Mouse (Mus musculus) heart, embryonic 12.5 days (tissue): ENCODE measurements around the gene Rnft1. TPM values are rescaled to one million over a fixed set of nuclear protein-coding genes. Genes with fewer than 3 reads are reported as not detected.
"Not testable (repeated sequence)": the region's sequence is repeated elsewhere in the genome, so short reads cannot be mapped to it uniquely, and the experiment has no call there.

Experiments
- ATAC-seq: fragments of 200-750 bp; cut with Nextera tagmentation; 2 replicates; pipeline ENCODE4 v1.8.0; 2017; ENCODE audit warnings: moderate TSS enrichment, moderate library complexity; ENCODE audit not compliant: insufficient number of reproducible peaks, low FRiP score
- H3K27ac ChIP-seq: fragments of 300-500 bp; sonication (generic); 2 replicates; pipeline ENCODE4 v1.5.1; 2016; ENCODE audit warnings: mild to moderate bottlenecking, moderate library complexity; ENCODE audit not compliant: poor library complexity, severe bottlenecking
- H3K27me3 ChIP-seq: fragments of 300-500 bp; sonication (generic); replicated peaks from 2 replicates; pipeline ENCODE4 v1.6.1; 2016; ENCODE audit warnings: mild to moderate bottlenecking, moderate library complexity
- H3K36me3 ChIP-seq: fragments of 300-500 bp; sonication (generic); 2 replicates; pipeline ENCODE4 v1.6.1; 2016; ENCODE audit warnings: mild to moderate bottlenecking, moderate library complexity
- H3K4me1 ChIP-seq: fragments of 300-500 bp; sonication (generic); replicated peaks from 2 replicates; pipeline ENCODE4 v1.6.1; 2016; ENCODE audit warnings: mild to moderate bottlenecking
- H3K4me2 ChIP-seq: fragments of 300-500 bp; sonication (generic); 2 replicates; pipeline ENCODE4 v1.6.1; 2016; ENCODE audit warnings: mild to moderate bottlenecking, moderate library complexity
- H3K4me3 ChIP-seq: fragments of 300-500 bp; sonication (generic); 2 replicates; pipeline ENCODE4 v1.5.1; 2016; ENCODE audit warnings: mild to moderate bottlenecking
- H3K9ac ChIP-seq: fragments of 300-500 bp; sonication (generic); 2 replicates; pipeline ENCODE4 v1.6.1; 2016; ENCODE audit warnings: mild to moderate bottlenecking, moderate library complexity
- H3K9me3 ChIP-seq: fragments of 300-500 bp; sonication (generic); replicated peaks from 2 replicates; pipeline ENCODE4 v1.6.1; 2016; ENCODE audit warnings: mild to moderate bottlenecking, moderate library complexity
- WGBS: fragments of 180-500 bp; shearing (Covaris S2); methylation state at CpG from one replicate; pipeline ENCODE4 v1.1.7; 2016; 5-methylcytosine and 5-hydroxymethylcytosine counted together
- polyA plus RNA-seq: library from polyadenylated mRNA; unstranded; fragments of >200 nt; fragmentation: Nextera tagmentation; extraction: Ambion mirVana; gene quantifications from 2 replicates; pipeline ENCODE4 v1.2.1, GENCODE M21; 2016

Rnft1 gene
- polyA plus RNA-seq, 1 experiment from 2014 or later, result 45.3 TPM

DNA sequence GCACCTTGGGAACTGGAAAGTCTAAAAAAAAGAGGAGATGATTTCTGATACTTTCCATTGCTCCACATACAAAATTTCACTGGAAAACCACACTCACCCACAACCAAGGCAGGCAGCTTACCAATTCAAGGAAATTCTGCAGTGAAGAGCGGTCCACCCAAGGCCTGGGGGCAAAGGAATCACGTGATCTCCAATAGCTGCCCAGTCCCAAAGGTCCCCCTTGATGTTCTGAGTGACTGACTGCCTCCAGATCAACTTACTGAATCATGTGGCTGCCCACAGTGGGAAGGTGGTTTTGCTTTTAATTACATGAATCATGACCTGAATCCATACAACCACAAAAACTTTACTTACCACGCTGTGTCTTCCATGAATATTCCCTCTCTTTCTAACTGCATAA is 32.8 kb downstream of the Rnft1 start:
- no peak overlapping the region for H3K27ac ChIP-seq
- H3K9me3 ChIP-seq, result peaks cover 3% of the 10 kb centered on the region; the same call in 1 of the 2 replicates
- no peak overlapping the region for H3K9ac ChIP-seq
- no peak overlapping the region for H3K4me3 ChIP-seq
- ATAC-seq, result no peak
- no peaks in the 10 kb centered on the region for H3K4me1 ChIP-seq
- peaks cover 65% of the 10 kb centered on the region for H3K36me3 ChIP-seq
- H3K27me3 ChIP-seq, result no peaks in the 10 kb centered on the region
- no peak overlapping the region for H3K4me2 ChIP-seq
- WGBS, result 94% methylated on average over 3 of the region's 3 CpGs

DNA sequence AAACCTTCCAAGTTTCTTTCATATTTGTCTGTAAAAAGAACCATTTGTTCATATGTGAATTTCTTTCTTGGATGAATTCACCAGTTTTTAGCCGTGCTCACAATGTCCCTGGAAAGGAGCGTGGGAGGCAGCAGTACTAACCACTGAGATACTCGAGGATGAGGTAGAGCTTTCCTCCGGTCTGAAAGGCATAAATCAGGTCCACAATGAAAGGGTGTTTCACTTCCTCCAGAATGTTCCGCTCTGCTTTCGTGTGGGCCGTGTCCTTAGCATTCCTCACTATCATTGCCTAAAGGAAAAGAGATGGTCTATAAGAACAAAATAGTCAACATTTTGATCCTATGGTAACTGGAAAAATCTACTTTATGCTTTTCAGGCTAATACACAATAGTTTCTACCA is 35.3 kb downstream of the Rnft1 start:
- Histone ChIP-seq H3K9me3 (peaks cover 3% of the 10 kb centered on the region; the same call in 1 of the 2 replicates), H3K36me3 (peaks cover 80% of the 10 kb centered on the region), H3K4me2 (no peak overlapping the region), H3K27me3 (no peaks in the 10 kb centered on the region), H3K27ac (no peak overlapping the region), H3K9ac (no peak overlapping the region), H3K4me3 (no peak overlapping the region), H3K4me1 (no peaks in the 10 kb centered on the region)
- no peak for ATAC-seq
- WGBS, result 92% methylated on average over 7 of the region's 7 CpGs

DNA sequence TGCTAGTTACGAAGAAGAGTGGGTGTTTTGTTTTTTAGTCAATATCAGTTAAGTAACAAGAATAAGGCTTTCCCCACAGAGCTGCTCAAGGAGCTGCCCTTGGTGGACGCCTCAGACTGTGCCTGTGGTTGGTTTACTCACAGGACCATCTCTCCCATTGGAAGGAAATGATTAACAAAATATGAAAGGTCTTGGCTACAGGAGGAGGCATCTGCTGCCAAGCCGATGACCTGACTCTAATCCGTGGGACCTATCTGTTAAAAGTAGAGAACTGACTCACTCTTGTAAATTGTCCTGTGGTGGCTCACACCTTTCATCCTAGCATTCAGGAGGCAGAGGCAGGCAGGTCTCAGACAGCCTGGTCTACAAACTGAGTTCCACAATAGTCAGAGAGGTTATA is 43.1 kb downstream of the Rnft1 start:
- Histone ChIP-seq H3K27me3 (no peaks in the 10 kb centered on the region), H3K27ac (no peak overlapping the region), H3K36me3 (peaks cover 78% of the 10 kb centered on the region), H3K9me3 (no peaks in the 10 kb centered on the region), H3K4me3 (no peak overlapping the region), H3K9ac (no peak overlapping the region), H3K4me2 (no peak overlapping the region), H3K4me1 (no peaks in the 10 kb centered on the region)
- WGBS, result 90% methylated on average over 4 of the region's 4 CpGs
- no peak for ATAC-seq

DNA sequence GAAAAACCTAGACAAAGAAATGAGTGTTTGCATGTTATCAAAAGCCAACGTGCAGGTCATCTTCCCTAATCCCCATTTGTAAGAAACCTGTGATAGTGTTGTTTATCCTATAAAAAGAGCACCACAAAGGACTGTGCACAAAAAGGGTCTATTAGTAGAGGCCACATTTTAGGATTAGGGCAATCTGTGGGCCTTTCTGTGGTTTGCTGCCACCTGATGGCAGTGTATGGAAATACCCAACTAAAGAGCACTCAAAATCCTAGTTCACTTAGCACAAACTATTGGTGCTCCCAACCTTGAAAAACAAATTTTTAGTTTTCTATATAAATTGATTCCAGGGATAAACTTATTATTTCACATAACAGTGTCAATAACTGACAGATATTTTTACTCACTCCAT is 48.4 kb downstream of the Rnft1 start:
- no peaks in the 10 kb centered on the region for H3K4me1 ChIP-seq
- no peaks in the 10 kb centered on the region for H3K9me3 ChIP-seq
- no peak overlapping the region for H3K9ac ChIP-seq
- no peak for ATAC-seq
- no peak overlapping the region for H3K4me2 ChIP-seq
- no peaks in the 10 kb centered on the region for H3K27me3 ChIP-seq
- no peak overlapping the region for H3K4me3 ChIP-seq
- H3K36me3 ChIP-seq, result peaks cover 44% of the 10 kb centered on the region
- no peak overlapping the region for H3K27ac ChIP-seq
- 60% methylated on average over 1 of the region's 1 CpGs for WGBS

DNA sequence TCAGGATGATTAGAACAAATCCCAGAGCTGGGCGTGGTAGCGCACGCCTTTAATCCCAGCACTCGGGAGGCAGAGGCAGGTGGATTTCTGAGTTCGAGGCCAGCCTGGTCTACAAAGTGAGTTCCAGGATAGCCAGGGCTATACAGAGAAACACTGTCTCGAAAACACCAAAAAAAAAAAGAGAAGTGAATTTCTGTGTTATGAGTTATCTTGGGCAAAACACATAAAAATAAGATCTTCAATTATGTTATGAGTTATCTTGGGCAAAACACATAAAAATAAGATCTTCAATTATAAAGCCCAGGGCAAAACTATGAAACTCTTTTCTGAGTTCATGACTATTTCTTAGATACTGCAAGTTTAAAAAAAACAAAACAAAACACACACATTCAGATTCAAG is 48.8 kb downstream of the Rnft1 start:
- H3K27ac ChIP-seq, H3K9ac ChIP-seq, H3K4me3 ChIP-seq, H3K4me1 ChIP-seq, H3K27me3 ChIP-seq, H3K9me3 ChIP-seq, H3K4me2 ChIP-seq, ATAC-seq: not testable (repeated sequence)
- WGBS, result 88% methylated on average over 6 of the region's 6 CpGs
- H3K36me3 ChIP-seq, result peaks cover 41% of the 10 kb centered on the region

DNA sequence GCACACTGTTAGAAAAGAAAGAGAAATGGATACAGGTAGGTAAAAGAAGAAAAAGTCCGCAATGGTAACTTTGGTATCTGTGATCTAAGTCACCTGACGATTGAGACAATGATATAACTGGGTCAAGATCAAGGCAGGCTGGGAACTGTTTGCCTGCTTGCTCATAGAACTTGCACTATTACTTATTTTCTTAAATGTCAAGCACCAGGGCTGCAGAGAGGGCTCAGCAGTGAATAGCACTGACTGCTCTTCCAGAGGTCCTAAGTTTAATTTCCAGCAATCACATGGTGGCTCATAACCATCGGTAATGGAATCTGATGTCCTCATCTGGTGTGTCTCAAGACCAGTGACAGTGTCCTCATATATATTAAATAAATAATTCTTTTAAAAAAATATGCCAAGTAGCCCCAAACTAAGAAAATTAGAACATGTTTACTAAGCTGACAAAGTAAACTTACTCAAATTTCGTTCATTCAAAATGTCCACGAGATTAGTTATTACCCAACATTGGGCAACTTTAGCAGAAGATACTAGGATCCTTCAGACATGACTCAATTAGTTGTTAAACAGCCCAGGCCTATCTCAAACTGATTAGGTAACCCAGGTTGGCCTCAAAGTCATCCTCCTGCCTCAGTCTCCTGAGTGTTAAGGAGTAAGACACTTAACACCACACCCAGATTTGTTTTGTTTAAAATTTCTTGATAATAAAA is 49.9 kb downstream of the Rnft1 start:
- 88% methylated on average over 5 of the region's 5 CpGs for WGBS
- no peaks in the 10 kb centered on the region for H3K9me3 ChIP-seq
- H3K27me3 ChIP-seq, result no peaks in the 10 kb centered on the region
- no peak overlapping the region for H3K27ac ChIP-seq
- no peak overlapping the region for H3K4me2 ChIP-seq
- no peak for ATAC-seq
- peaks cover 35% of the 10 kb centered on the region for H3K36me3 ChIP-seq
- no peak overlapping the region for H3K9ac ChIP-seq
- H3K4me1 ChIP-seq, result no peaks in the 10 kb centered on the region
- no peak overlapping the region for H3K4me3 ChIP-seq

DNA sequence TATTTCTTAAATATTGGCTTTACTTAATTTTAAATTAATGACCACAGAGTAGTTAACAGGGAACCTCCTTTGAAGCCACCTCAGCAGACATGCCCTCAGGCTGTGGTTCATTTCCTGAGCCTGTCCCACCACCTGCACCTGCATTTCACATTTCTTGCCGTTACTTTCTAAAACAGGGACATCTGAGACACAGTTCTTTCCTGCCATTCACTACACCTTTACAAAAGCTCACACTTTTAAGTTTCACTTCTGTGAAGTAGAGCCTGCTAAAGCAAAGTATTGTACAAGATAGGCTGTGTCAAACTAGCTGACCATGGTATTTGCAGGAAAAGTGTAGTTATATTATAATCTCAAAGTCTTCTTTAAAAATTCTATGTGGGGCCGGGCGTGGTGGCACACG is 54.3 kb downstream of the Rnft1 start:
- Histone ChIP-seq H3K4me2 (no peak overlapping the region), H3K9me3 (no peaks in the 10 kb centered on the region), H3K27me3 (no peaks in the 10 kb centered on the region), H3K4me3 (no peak overlapping the region), H3K4me1 (peaks cover 15% of the 10 kb centered on the region), H3K27ac (no peak overlapping the region), H3K9ac (no peak overlapping the region), H3K36me3 (peaks cover 8% of the 10 kb centered on the region)
- ATAC-seq, result no peak
- 95% methylated on average over 4 of the region's 4 CpGs for WGBS

DNA sequence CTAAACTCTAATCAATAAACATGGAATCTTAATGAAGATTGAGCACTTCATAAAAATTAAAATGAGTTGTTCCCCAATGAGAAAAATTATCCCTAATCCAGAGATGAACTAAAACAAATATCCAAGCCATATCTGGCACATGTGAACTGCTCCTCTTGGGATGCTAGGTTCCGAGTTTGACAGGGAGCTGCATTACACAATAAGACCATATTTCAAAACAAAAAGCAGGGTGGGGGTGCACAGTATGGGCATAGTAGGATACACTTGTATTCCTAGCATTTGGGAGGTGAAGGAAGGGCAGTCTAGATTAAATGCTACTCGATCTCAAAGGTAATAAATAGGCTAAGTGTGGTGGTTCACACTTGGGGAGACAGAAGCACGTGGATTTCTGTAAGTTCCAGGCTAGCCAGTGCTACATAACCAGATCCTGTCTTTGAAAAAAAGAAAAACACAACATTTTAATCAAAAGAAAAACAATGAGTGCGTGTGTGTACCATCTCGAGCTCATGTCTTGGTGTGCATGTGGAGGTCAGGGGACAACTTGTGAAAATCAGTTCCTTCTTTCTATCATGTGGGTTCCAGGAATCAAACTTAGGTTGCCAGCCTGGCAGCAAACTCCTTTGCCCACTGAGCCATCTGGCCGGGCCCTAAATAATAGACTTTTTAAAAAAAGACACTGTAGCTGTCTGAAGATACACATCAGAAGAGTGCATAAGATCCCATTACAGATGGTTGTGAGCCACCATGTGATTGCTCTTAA is 55.4 kb downstream of the Rnft1 start:
- no peaks in the 10 kb centered on the region for H3K27me3 ChIP-seq
- peaks cover 3% of the 10 kb centered on the region; the same call in 1 of the 2 replicates for H3K36me3 ChIP-seq
- ATAC-seq, result no peak
- H3K9me3 ChIP-seq, result no peaks in the 10 kb centered on the region
- no peak overlapping the region for H3K27ac ChIP-seq
- H3K4me1 ChIP-seq, result peaks cover 15% of the 10 kb centered on the region
- 67% methylated on average over 6 of the region's 6 CpGs for WGBS
- no peak overlapping the region for H3K4me3 ChIP-seq
- H3K9ac ChIP-seq, result no peak overlapping the region
- no peak overlapping the region for H3K4me2 ChIP-seq

DNA sequence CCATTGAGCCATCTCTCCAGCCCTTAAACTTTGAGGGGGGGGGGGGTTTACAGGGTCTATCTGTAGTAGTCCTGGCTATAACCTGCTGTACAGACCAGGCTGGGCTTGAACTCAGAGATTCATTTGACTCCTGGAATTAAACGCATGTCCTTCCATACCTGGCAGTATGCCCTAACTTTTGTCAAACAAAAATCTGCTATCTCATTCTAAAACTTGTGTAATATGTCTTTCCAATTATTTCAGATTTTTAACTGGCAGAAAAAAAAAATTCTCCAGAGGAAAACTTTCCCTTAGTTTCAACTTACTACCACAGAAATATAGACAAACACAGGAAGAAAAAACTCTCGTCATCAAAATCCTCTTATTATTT is 56.0 kb downstream of the Rnft1 start:
- WGBS, result 90% methylated on average over 2 of the region's 2 CpGs
- Histone ChIP-seq H3K9ac (no peak overlapping the region), H3K27ac (no peak overlapping the region), H3K36me3 (peaks cover 3% of the 10 kb centered on the region; the same call in 1 of the 2 replicates), H3K4me1 (peaks cover 15% of the 10 kb centered on the region), H3K27me3 (no peaks in the 10 kb centered on the region), H3K4me3 (no peak overlapping the region), H3K9me3 (no peaks in the 10 kb centered on the region), H3K4me2 (no peak overlapping the region)
- no peak for ATAC-seq

DNA sequence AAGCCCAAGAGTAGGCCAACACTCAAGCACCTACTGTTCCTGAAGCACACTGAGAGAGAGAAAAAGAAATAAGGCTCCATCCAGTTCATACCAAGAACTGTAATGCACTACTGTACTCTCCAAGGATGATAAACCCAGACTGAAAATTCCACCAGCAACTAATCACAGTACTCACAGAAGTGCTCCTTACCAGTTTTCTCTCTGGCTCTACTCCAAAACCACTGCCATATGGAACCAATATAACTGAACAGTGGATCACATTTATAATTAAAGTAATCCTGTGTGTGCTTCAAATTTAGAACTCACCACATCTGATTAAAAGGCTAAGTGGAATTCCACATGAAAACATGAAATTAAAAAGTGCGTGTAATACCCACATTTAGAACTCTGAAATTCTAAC is 58.4 kb downstream of the Rnft1 start:
- H3K4me1 ChIP-seq, result peaks cover 22% of the 10 kb centered on the region
- no peak overlapping the region for H3K9ac ChIP-seq
- H3K36me3 ChIP-seq, result peaks cover 3% of the 10 kb centered on the region; the same call in 1 of the 2 replicates
- 0 out of 2 replicates have a peak overlapping the region, but pooled peaks have one; percentile 2 for H3K4me3 ChIP-seq
- 86% methylated on average over 1 of the region's 1 CpGs for WGBS
- H3K9me3 ChIP-seq, result no peaks in the 10 kb centered on the region
- no peaks in the 10 kb centered on the region for H3K27me3 ChIP-seq
- ATAC-seq, result no peak
- H3K4me2 ChIP-seq, result peak overlapping the region; percentile 44
- no peak overlapping the region for H3K27ac ChIP-seq

DNA sequence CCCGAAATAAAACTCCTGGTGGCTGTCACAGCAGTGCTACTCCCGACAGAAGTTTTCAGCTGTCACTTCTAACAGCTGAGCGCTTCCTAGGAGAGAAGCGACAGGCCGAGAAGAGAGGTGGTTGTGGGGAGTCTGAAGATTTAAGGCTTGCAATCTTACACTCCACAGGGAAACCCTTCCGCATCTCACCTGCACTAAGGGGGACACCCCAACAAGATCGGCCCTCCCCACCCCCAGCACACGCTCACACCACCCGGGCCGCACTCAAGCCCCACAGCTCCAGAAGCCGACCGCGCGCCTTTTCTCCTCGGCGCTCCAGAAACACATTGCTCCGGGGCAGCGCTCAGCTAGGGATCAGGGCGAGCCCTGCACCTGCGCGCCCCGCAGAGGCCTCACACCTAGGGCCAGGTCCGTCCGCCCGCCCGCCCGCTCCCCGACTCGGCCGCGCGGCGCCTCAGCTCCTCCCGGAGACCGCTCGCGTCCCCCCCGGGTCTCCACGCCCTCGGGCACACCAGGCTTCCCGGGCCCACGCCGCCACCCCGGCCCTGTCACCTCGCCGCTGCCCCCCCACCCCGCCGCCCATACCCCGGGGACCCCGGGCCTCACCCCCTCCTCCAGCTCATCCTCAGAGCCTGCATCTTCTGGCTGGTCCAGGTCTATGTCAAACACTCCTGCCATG is 59.6 kb downstream of the Rnft1 start:
- Histone ChIP-seq H3K36me3 (no peaks in the 10 kb centered on the region), H3K4me2 (peak overlapping the region; percentile 87), H3K27me3 (no peaks in the 10 kb centered on the region), H3K4me1 (peaks cover 22% of the 10 kb centered on the region), H3K9ac (peak overlapping the region; percentile 99), H3K27ac (peak overlapping the region; percentile 92), H3K9me3 (no peaks in the 10 kb centered on the region), H3K4me3 (peak overlapping the region; percentile 98)
- under 1% methylated on average over 50 of the region's 50 CpGs for WGBS
- peak; percentile 65 for ATAC-seq
